Mouse (Mus musculus) kidney, embryonic 14.5 days (tissue): Measurements from ENCODE around the gene Ccdc125. TPM values are rescaled to one million over a fixed set of nuclear protein-coding genes. Genes with fewer than 3 reads are reported as not detected.
A peak's percentile ranks its signal among the peaks of the same experiment; 100 is the strongest.
"Not testable (repeated sequence)": the region's sequence is repeated elsewhere in the genome, so short reads cannot be mapped to it uniquely, and the experiment has no call there.

Experiments used
- ATAC-seq: fragments of 200-750 bp; cut with Nextera tagmentation; 2 replicates; pipeline ENCODE4 v1.8.0; 2017; ENCODE audit warnings: moderate number of reproducible peaks, mild to moderate bottlenecking, moderate TSS enrichment, moderate library complexity; ENCODE audit not compliant: low FRiP score, low TSS enrichment
- H3K27ac ChIP-seq: fragments of 300-500 bp; sonication (generic); 2 replicates; pipeline ENCODE4 v1.5.1; 2014; ENCODE audit warnings: low read depth, mild to moderate bottlenecking, low read length, moderate library complexity, mixed read lengths
- H3K27me3 ChIP-seq: fragments of 300-500 bp; sonication (generic); 2 replicates; pipeline ENCODE4 v1.6.1; 2014; ENCODE audit warnings: mild to moderate bottlenecking, low read length; ENCODE audit not compliant: control insufficient read depth, insufficient read depth
- H3K36me3 ChIP-seq: fragments of 300-500 bp; sonication (generic); 2 replicates; pipeline ENCODE4 v1.6.1; 2014; ENCODE audit warnings: low read length, mixed read lengths; ENCODE audit not compliant: control insufficient read depth, insufficient read depth
- H3K4me1 ChIP-seq: fragments of 300-500 bp; sonication (generic); 2 replicates; pipeline ENCODE4 v1.6.1; 2014; ENCODE audit warnings: low read length, mixed read lengths; ENCODE audit not compliant: control insufficient read depth, insufficient read depth
- H3K4me2 ChIP-seq: fragments of 300-500 bp; sonication (generic); replicated peaks from 2 replicates; pipeline ENCODE4 v1.6.1; 2014; ENCODE audit warnings: low read depth, mild to moderate bottlenecking, low read length
- H3K4me3 ChIP-seq: fragments of 300-500 bp; sonication (generic); 2 replicates; pipeline ENCODE4 v1.5.1; 2014; ENCODE audit warnings: mild to moderate bottlenecking, low read length
- H3K9ac ChIP-seq: fragments of 300-500 bp; sonication (generic); 2 replicates; pipeline ENCODE4 v1.6.1; 2014; ENCODE audit warnings: low read depth, mild to moderate bottlenecking, low read length, moderate library complexity
- H3K9me3 ChIP-seq: fragments of 300-500 bp; sonication (generic); 2 replicates; pipeline ENCODE4 v1.6.1; 2016; ENCODE audit warnings: low read length; ENCODE audit not compliant: control insufficient read depth
- whole genome bisulfite sequencing: fragments of 180-500 bp; shearing (Covaris S2); extraction: QIAGEN DNeasy Blood & Tissue Kit; methylation state at CpG from one replicate; pipeline ENCODE4 v1.1.7; 2014; 5-methylcytosine and 5-hydroxymethylcytosine counted together
- polyA plus RNA-seq: library from polyadenylated mRNA; unstranded; fragments of >200 nt; fragmentation: Nextera tagmentation; extraction: Ambion mirVana; gene quantifications from 2 replicates; pipeline ENCODE4 v1.2.1, GENCODE M21; 2014

The Ccdc125 gene
- polyA plus RNA-seq, 1 experiment from 2014 or later = 6.8 TPM

GRCm38 (mm10) chr13:100703468-100703867, 34.0 kb downstream of the Ccdc125 start:
- H3K9me3 ChIP-seq = no peaks in the 10 kb centered on the region
- 98% methylated on average over 2 of the region's 2 CpGs for WGBS
- no peaks in the 10 kb centered on the region for H3K4me1 ChIP-seq
- no peak overlapping the region for H3K4me2 ChIP-seq
- H3K27me3 ChIP-seq = no peaks in the 10 kb centered on the region
- no peak overlapping the region for H3K4me3 ChIP-seq
- peaks cover 84% of the 10 kb centered on the region for H3K36me3 ChIP-seq
- no peak overlapping the region for H3K27ac ChIP-seq
- H3K9ac ChIP-seq = no peak overlapping the region
- no peak for ATAC-seq

GRCm38 (mm10) chr13:100706206-100706605, 36.7 kb downstream of the Ccdc125 start:
- no peak overlapping the region for H3K27ac ChIP-seq
- H3K4me3 ChIP-seq = no peak overlapping the region
- 96% methylated on average over 7 of the region's 7 CpGs for WGBS
- H3K4me1 ChIP-seq = no peaks in the 10 kb centered on the region
- H3K36me3 ChIP-seq = peaks cover 90% of the 10 kb centered on the region
- H3K9ac ChIP-seq = no peak overlapping the region
- H3K4me2 ChIP-seq = no peak overlapping the region
- H3K9me3 ChIP-seq = no peaks in the 10 kb centered on the region
- no peak for ATAC-seq
- H3K27me3 ChIP-seq = no peaks in the 10 kb centered on the region

- Histone ChIP-seq H3K4me1 (no peaks in the 10 kb centered on the region), H3K27ac (no peak overlapping the region), H3K4me2 (no peak overlapping the region), H3K9ac (no peak overlapping the region), H3K9me3 (no peaks in the 10 kb centered on the region), H3K27me3 (no peaks in the 10 kb centered on the region), H3K4me3 (no peak overlapping the region), H3K36me3 (peaks cover 77% of the 10 kb centered on the region)
- 89% methylated on average over 6 of the region's 6 CpGs for WGBS
- ATAC-seq = no peak
Measured at GRCm38 (mm10) chr13:100715467-100715866, 46.0 kb downstream of the Ccdc125 start.

GRCm38 (mm10) chr13:100721656-100722055, 52.1 kb downstream of the Ccdc125 start:
- Histone ChIP-seq H3K27ac (no peak overlapping the region), H3K4me2 (no peak overlapping the region), H3K27me3 (no peaks in the 10 kb centered on the region), H3K36me3 (peaks cover 59% of the 10 kb centered on the region), H3K4me1 (no peaks in the 10 kb centered on the region; the same call in 1 of the 2 replicates), H3K9me3 (no peaks in the 10 kb centered on the region), H3K9ac (no peak overlapping the region), H3K4me3 (no peak overlapping the region)
- WGBS = 91% methylated on average over 5 of the region's 5 CpGs
- no peak for ATAC-seq

- 71% methylated on average over 7 of the region's 7 CpGs for WGBS
- Histone ChIP-seq H3K4me1 (peaks cover 4% of the 10 kb centered on the region; the same call in 1 of the 2 replicates), H3K9ac (no peak overlapping the region), H3K9me3 (no peaks in the 10 kb centered on the region), H3K27me3 (no peaks in the 10 kb centered on the region), H3K36me3 (peaks cover 54% of the 10 kb centered on the region), H3K27ac (no peak overlapping the region), H3K4me2 (no peak overlapping the region), H3K4me3 (no peak overlapping the region)
- peak; percentile 29; the same call in 1 of the 2 replicates for ATAC-seq
Measured at GRCm38 (mm10) chr13:100724051-100724754, 54.7 kb downstream of the Ccdc125 start.

GRCm38 (mm10) chr13:100725194-100725593, 55.7 kb downstream of the Ccdc125 start:
- H3K9ac ChIP-seq = no peak overlapping the region
- H3K4me2 ChIP-seq = no peak overlapping the region
- 90% methylated on average over 10 of the region's 10 CpGs for WGBS
- H3K9me3 ChIP-seq = no peaks in the 10 kb centered on the region
- peaks cover 45% of the 10 kb centered on the region for H3K36me3 ChIP-seq
- peaks cover 8% of the 10 kb centered on the region for H3K4me1 ChIP-seq
- no peak overlapping the region for H3K4me3 ChIP-seq
- H3K27ac ChIP-seq = no peak overlapping the region
- no peaks in the 10 kb centered on the region for H3K27me3 ChIP-seq
- ATAC-seq = no peak

GRCm38 (mm10) chr13:100728086-100728485, 58.6 kb downstream of the Ccdc125 start:
- 94% methylated on average over 5 of the region's 5 CpGs for WGBS
- H3K4me1 ChIP-seq = peaks cover 8% of the 10 kb centered on the region
- H3K36me3 ChIP-seq = peaks cover 22% of the 10 kb centered on the region
- H3K9ac ChIP-seq = no peak overlapping the region
- no peak overlapping the region for H3K4me3 ChIP-seq
- no peak overlapping the region for H3K27ac ChIP-seq
- H3K4me2 ChIP-seq = no peak overlapping the region
- H3K9me3 ChIP-seq = no peaks in the 10 kb centered on the region
- no peak for ATAC-seq
- no peaks in the 10 kb centered on the region for H3K27me3 ChIP-seq

- H3K27me3 ChIP-seq, H3K4me2 ChIP-seq, H3K27ac ChIP-seq, H3K9ac ChIP-seq, ATAC-seq, H3K4me1 ChIP-seq, H3K9me3 ChIP-seq, H3K4me3 ChIP-seq: not testable (repeated sequence)
- 98% methylated on average over 4 of the region's 4 CpGs for WGBS
- H3K36me3 ChIP-seq = peaks cover 22% of the 10 kb centered on the region
Measured at GRCm38 (mm10) chr13:100728530-100728929, 59.0 kb downstream of the Ccdc125 start.

- no peaks in the 10 kb centered on the region for H3K9me3 ChIP-seq
- H3K27ac ChIP-seq = peak overlapping the region; percentile 97
- H3K4me2 ChIP-seq = peak overlapping the region; percentile 67
- WGBS = under 1% methylated on average over 30 of the region's 30 CpGs
- peaks cover 20% of the 10 kb centered on the region for H3K36me3 ChIP-seq
- ATAC-seq = peak; percentile 2; the same call in 1 of the 2 replicates
- no peaks in the 10 kb centered on the region for H3K27me3 ChIP-seq
- H3K9ac ChIP-seq = peak overlapping the region; percentile 95
- peaks cover 8% of the 10 kb centered on the region for H3K4me1 ChIP-seq
- peak overlapping the region; percentile 83 for H3K4me3 ChIP-seq
Measured at GRCm38 (mm10) chr13:100730153-100730860, 60.8 kb downstream of the Ccdc125 start.
